Mouse (Mus musculus) small intestine, adult 2 months (tissue): ENCODE results near the gene Krtcap2.

ENCODE experiments used
- CTCF ChIP-seq: fragments of 200-500 bp; IDR thresholded peaks from 2 replicates; pipeline ENCODE4 v1.5.1; 2012; ENCODE audit warnings: low read depth, mild to moderate bottlenecking, control low read depth, inconsistent platforms, low read length, moderate library complexity, mixed read lengths; ENCODE audit not compliant: insufficient replicate concordance, insufficient read length; ENCODE audit errors: extremely low read depth
- POLR2A ChIP-seq: fragments of 200-500 bp; IDR thresholded peaks from 2 replicates; pipeline ENCODE4 v1.6.1; 2012; ENCODE audit warnings: low read depth, mild to moderate bottlenecking, control low read depth, inconsistent platforms, low read length, moderate library complexity

DNA sequence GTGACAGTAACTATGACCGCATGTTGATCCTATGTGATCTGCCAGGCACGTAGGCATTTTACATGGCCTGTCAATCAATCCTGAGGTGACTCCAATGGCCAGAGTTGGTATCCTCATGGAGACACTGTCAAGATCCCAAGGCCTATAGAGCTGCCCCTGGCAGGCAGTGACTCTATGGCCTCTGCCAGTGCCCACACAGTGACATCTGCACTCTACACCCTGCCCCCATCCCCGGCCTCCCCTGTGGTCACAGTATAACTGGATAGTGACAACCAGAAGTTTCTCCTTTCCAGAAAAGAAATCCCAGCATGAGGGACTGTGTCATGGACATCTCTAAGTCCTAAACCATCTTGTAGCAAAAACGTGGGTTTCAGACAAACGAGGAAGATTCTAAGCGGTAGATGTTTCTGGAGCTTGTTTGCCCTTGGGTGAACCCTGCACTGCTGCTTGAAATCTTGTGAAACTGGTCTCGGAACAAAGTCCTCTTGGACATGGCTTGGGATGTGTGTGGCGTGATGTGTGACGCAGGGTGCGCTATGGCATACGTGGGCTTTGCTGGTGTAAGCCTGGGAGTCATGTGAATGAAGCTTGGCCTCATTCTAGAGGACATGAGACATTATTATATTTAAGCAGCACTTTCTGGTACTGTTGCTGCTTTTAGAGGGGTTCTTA is 47.6 kb downstream of the Krtcap2 start:
- no peak for TF ChIP-seq CTCF
- TF ChIP-seq POLR2A: no peak
